Mouse (Mus musculus): ENCODE measurements at regions not wholly inside any gene's neighbourhood (a gene's known extent, or its start where the extent isn't known, plus 50 kb on each side); places are given as distances from the start of the nearest gene placed in this dataset.
"Not testable (repeated sequence)": the region's sequence is repeated elsewhere in the genome, so short reads cannot be mapped to it uniquely, and the experiment has no call there.

- DNase-seq: no peak
Measured at GRCm38 (mm10) chr17:42956588-42956987, 59.8 kb upstream of the Tnfrsf21 start.

DNA sequence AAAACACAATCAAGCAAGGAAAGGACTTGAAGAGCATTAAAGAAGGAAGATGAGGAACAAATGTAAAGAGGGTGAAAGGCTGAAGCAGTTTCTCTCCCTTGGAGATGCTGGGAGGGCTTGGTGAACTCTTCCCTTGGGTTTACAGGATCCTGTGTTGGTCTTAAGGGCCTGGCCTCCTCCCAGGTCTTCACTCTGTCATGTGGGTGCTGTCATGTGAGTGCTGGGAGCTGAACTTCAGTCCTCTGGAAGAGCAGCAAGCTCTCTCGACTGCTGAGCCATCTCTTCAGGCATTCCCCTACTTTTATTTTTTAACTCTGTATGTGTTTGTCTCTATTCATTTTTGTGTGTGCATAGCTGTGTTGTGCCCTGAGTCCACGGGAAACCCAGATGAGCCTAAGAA, 61.6 kb upstream of the Tnfrsf21 start:
- DNase-seq: peak; percentile 39

DNA sequence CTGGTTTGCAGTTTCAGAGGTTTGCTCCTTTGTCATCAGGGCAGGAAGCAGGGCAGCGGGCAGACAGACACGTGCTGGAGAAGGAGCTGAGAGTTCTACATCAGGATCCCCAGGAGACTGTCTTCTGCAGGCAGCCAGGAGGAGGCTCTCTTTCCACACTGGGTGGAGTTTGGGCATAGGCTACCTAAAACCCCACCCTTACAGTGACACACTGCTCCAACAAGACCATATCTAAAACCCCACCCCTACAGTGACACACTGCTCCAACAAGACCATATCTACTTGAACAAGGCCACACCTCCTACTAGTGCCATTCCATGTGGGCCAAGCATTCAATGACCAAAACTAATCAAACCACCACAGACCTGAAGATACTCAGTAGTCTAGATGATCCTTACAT, 68.0 kb upstream of the Cd2ap start:
- DNase-seq: no peak

GRCm38 (mm10) chr17:42943272-42943696, 66.8 kb upstream of the Cd2ap start:
- peak; percentile 87 for DNase-seq

DNA sequence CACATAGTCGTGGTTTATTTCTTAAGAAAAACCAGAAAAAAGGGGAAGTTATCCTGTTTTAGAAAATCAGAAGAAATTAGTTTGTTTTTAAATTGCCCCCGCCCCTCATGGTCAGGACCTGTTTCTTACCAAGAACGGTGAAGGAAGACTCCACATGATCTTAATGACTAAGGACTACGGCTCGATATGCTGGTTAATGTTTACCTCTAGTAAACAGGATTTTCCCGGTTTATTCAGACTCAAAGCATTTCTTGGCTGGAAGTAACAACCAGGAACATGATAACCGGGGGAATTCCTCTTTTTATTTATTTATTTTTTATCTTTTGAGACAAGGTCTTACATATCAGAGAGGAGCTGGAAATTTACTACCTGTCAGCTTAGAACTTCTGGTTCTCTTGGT, 63.0 kb upstream of the Cd2ap start:
- DNase-seq: peak; percentile 48

DNA sequence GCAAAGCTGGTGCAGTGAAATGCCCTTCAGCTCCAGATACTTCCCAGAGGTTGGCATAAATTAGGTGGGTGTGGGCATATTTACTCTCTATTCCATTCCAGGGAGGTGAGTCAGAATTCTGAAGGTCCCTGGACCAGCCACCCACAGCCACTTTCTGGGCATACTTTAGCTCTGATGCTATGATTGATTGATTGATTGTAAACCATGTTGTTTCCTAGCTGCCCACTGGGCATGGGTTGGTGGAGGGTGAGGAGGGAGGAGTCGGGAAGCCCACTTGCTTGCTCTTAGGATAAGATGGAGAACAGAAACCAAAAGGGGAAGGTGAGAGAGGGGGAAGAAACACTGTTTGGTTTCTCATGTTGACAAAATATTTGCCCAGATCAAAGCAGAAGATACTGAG, 62.1 kb upstream of the Cd2ap start:
- peak; percentile 39 for DNase-seq

DNA sequence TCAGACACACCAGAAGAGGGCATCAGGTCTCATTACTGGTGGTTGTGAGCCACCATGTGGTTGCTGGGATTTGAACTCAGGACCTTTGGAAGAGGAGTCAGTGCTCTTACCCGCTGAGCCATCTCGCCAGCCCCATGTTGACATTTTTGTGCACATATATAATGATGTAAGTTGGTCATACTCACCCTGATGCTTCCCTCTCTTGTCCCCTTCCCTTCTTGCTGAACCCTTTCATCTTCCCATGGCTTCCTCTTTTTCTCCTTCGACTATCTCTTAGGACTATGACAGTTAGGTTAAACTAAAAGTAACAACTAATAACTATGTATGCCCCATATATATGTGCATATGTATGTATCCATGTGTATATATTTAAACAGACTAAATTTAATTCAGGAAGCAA, 61.0 kb upstream of the Cd2ap start:
- DNase-seq: not testable (repeated sequence)

DNA sequence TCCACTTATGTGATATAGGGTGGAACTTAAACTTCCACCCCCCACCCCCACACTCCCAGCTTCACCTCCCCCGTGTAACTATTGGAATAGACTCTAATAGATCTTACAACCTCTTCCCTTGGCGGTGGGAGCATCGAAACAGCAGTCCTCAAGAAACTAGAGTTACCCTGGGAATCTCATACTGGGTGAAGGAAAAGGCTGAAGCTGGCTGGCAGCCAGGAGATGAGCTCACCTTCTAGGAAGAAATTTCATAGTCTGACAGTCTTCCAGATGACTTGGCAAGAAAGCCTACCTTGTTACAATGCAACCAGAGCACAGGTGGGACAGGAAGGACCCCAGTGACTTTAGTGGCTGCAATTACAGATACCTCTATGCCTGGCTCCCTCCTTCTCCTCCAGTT, 57.6 kb upstream of the Cd2ap start:
- peak; percentile 64 for DNase-seq

GRCm38 (mm10) chr17:42933335-42934004, 57.0 kb upstream of the Cd2ap start:
- DNase-seq: peak; percentile 31

DNA sequence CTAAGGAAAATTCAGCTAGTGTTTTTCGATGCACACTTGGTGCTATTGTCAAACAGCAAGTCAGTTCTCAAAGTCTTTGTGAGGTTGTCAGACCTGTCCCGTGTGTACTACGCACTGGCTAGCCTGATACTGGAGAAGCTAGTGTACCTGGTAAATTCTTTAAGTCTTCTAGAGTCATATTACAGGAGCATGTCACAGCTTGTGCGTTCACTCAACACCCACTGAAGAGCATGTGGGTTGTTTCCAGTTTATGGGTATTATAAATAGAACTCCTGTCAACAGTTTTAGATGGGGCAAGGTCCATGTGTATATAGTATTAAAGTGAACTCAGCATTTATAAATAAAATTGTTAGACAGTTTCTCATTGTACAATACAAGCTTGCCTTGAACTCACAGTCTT, 50.9 kb upstream of the Cd2ap start:
- no peak for DNase-seq

Data from kidney, postnatal 14 days (tissue).